Mouse (Mus musculus) embryonic fibroblast, embryonic 13.5 days (primary cell): ENCODE data around the gene Tmem30c.

Experiments
- CTCF ChIP-seq: IDR thresholded peaks from 2 replicates; pipeline ENCODE4 v1.5.1; 2011; ENCODE audit warnings: mild to moderate bottlenecking, control low read depth, low read length, moderate library complexity, borderline replicate concordance; ENCODE audit not compliant: insufficient read depth
- POLR2A ChIP-seq: IDR thresholded peaks from 2 replicates; pipeline ENCODE4 v1.6.1; 2011; ENCODE audit warnings: low read depth, mild to moderate bottlenecking, control low read depth, low read length, moderate library complexity

DNA sequence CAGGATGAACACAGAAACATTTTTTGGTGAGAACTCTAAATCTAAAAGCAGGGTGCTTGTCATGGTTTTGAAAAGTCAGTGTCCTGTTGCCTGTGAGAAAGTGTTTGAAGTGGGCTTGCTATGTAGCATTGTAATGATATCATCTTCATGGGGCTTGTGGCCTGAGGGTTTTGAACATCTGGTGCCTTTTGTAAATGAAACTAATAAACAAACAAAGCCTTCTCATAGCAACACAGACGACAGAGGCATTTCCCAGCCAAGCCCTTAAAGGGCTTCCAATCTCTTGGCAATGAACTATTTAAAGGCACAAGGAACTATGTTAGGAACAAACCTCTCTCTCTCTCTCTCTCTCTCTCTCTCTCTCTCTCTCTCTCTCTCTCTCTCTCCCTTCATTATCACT is 25.6 kb downstream of the Tmem30c start:
- TF ChIP-seq POLR2A (no peak), CTCF (no peak)
